Mouse (Mus musculus) central nervous system, embryonic 14 days (tissue): ENCODE measurements around the gene Calhm4. TPM values are rescaled to one million over a fixed set of nuclear protein-coding genes. Genes with fewer than 3 reads are reported as not detected.

ENCODE experiments used
- polyA plus RNA-seq: library from polyadenylated mRNA; depleted of rRNA; stranded (reverse); fragments of >200 nt; gene quantifications from 2 replicates; pipeline ENCODE4 v1.2.3, GENCODE M21; 2012; rRNA removed

The Calhm4 gene
- 0.01 TPM in 1 of 2 replicates, not detected in the other for polyA plus RNA-seq

GRCm38 (mm10) chr10:34044210-34044609, at the start of gene Calhm4:
Gene Calhm4 (minus strand): TSS chr10:34044310.

GRCm38 (mm10) chr10:34037401-34037800, 6.7 kb downstream of the Calhm4 start, which contains the start of gene Trappc3l:
Gene Trappc3l (plus strand): TSS chr10:34037597.

GRCm38 (mm10) chr10:34019302-34020075, 24.6 kb downstream of the Calhm4 start, which contains the start of gene Rwdd1:
Gene Rwdd1 (minus strand): TSS chr10:34019624.

Other genes starting within 250 kb of the Calhm4 start
- not detected in 2 replicates for gene Sult3a1, start 186.6 kb downstream of the Calhm4 start, polyA plus RNA-seq
- 0.66 and 0.74 TPM in 2 replicates for gene Rsph4a, start 139.2 kb downstream of the Calhm4 start, polyA plus RNA-seq
- gene Zup1, start 93.0 kb downstream of the Calhm4 start, polyA plus RNA-seq: 16.4 and 17.0 TPM in 2 replicates
- 84.7 and 102 TPM in 2 replicates for gene Rwdd1, start 24.7 kb downstream of the Calhm4 start, polyA plus RNA-seq
- gene Trappc3l, start 6.7 kb downstream of the Calhm4 start, polyA plus RNA-seq: not detected in 2 replicates
- gene Calhm5, start 52.2 kb upstream of the Calhm4 start, polyA plus RNA-seq: 0.18 and 0.34 TPM in 2 replicates
- 0.50 and 1.2 TPM in 2 replicates for gene Calhm6, start 83.7 kb upstream of the Calhm4 start, polyA plus RNA-seq
- 6.3 and 13.6 TPM in 2 replicates for gene Dse, start 163.4 kb upstream of the Calhm4 start, polyA plus RNA-seq
- 62.2 and 64.8 TPM in 2 replicates for gene Tspyl1, start 237.9 kb upstream of the Calhm4 start, polyA plus RNA-seq